Mouse (Mus musculus): Measurements from ENCODE around the gene Rhot2. TPM values are rescaled to one million over a fixed set of nuclear protein-coding genes. Genes with fewer than 3 reads are reported as not detected.

The Rhot2 gene
- 10 to 100 TPM; 80.3 to 94.8 TPM for total RNA-seq (2021)
- long read RNA-seq, partial matches to known transcripts = 8 of 19 reads
- long read RNA-seq, other reads (novel, unspliced or antisense) = 7 of 19 reads

DNA sequence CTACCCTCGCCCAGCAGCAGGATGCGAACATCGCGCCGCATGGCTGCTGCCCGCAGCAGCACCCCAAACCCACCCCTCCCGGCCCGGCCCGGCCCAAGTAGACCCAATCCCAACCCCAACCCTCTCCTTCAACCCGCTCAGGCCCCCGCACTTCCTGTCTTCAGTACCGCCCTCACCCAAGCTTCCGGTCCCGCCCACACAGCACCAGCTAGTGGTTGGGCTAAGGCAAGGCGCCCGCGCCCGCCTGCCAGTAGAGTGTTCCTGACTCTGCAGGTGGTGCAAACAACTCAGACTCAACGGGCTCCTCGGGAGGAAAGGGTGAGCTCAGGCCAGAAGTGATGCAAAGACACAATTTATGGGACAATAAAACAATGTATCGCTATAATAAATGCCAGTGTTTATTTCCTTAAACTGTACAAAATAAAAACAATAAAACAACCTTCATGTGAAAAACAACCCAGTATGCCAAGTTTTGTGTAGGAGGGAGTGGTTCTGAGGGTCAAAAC lies at the start of gene Rhot2:
Gene Rhot2, minus strand, starts transcription at position 456 of the 506 bp plus-strand sequence.
- peak; percentile 92 to 95 for DNase-seq (ENCODE audit: low spot score in 2 of 2)

DNA sequence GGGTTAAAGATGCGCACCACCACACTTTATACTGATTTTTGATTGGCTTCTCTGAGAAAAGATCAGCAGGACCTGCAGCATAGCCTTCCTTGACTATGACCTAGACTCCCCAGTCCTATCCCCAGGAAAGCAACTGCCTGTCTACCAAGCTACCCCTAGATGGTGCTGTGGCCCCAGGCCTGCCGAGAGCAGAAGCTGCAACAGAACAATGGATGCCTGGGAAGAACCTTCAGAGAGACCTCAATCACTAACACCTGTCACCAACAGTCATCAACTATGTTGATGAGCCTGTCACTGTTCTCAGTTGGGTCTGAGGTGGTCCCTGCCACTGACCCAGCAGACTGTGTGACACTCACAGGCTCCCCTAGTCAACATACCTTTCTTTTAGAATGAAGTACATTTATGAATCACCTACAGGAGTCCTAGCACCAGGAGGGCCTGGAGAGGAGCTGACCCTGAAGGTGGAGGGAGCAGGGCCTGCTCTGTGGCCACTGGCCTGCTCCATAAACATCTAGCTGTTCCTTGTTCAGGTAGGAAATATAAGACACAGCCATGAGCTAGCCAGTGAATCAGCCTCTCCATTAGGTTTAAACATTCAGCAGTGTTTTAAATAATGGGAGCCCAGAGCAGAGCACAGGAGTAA lies 49.4 kb upstream of the Rhot2 start:
- DNase-seq (ENCODE audit: low spot score in 2 of 2) = peak; percentile 65 to 83

DNA sequence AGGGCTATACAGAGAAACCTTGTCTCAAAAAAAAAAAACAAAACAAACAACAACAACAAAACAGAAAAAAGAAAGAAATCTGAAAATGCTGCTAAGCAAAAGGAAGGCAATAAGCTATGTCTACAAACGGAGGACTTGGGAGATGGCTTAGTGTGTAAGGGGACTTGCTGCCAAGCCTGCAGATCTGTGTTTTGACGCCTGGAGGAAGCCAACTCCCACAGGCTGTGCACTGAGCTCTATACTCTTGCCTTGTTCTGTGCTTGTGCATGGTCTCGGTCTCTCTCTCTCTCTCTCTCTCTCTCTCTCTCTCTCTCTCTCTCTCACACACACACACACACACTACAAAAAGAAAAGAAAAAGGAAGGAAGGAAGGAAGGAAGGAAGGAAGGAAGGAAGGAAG lies 44.2 kb upstream of the Rhot2 start:
- DNase-seq (ENCODE audit: low spot score in 2 of 2) = no peak

GRCm38 (mm10) chr17:25887467-25887866 lies 42.8 kb upstream of the Rhot2 start:
- no peak for DNase-seq (ENCODE audit: low spot score in 2 of 2)

GRCm38 (mm10) chr17:25886806-25887205 lies 42.2 kb upstream of the Rhot2 start:
- no peak for DNase-seq (ENCODE audit: low spot score in 2 of 2)

DNA sequence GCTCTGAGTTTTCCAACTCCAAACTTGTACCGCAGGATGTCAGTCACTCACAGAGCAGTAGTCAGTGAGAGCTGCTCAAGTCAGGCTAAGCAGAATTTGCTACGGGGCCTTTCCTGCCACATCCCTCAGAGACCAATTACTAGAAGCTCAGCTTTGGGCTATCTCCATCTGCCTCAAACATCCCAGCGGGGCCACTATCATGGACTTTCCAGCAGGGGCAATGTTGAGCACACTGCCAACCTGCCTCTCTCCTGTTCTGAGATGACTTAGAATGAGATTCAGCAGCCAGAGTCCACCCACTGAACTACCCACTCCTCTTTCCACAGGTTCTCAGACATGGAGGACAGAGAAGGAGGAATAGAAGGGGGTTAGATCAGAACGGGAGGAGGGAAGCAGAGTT lies 41.0 kb upstream of the Rhot2 start:
- no peak for DNase-seq (ENCODE audit: low spot score in 2 of 2)

- no peak for DNase-seq (ENCODE audit: low spot score in 2 of 2)
These were observed 39.2 kb upstream of the Rhot2 start for GRCm38 (mm10) chr17:25883824-25884223.

- DNase-seq (ENCODE audit: low spot score in 2 of 2) = no peak
These were observed 38.6 kb upstream of the Rhot2 start for GRCm38 (mm10) chr17:25883268-25883667.

- no peak for DNase-seq (ENCODE audit: low spot score in 2 of 2)
These were observed 37.7 kb upstream of the Rhot2 start for GRCm38 (mm10) chr17:25882306-25882705.

DNA sequence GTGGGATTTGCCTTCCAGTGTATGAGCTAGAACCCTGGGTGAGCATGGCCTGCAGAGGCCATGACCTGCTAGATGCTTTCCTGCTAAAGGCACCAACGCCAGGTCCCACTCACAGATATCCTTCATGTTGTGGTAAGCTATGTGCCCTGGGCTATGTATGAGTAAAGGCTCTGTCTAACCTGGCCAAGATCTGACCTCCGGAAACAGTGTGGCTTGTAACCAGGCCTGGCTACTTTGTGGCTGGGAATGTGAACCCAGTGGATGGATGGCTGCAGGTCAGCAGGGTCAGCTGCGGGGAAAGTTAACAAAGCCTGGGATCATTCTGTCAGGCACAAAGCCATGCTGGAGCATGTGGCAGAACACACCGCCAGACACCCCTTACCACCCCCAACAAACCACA lies 37.0 kb upstream of the Rhot2 start:
- DNase-seq (ENCODE audit: low spot score in 2 of 2) = no peak

DNA sequence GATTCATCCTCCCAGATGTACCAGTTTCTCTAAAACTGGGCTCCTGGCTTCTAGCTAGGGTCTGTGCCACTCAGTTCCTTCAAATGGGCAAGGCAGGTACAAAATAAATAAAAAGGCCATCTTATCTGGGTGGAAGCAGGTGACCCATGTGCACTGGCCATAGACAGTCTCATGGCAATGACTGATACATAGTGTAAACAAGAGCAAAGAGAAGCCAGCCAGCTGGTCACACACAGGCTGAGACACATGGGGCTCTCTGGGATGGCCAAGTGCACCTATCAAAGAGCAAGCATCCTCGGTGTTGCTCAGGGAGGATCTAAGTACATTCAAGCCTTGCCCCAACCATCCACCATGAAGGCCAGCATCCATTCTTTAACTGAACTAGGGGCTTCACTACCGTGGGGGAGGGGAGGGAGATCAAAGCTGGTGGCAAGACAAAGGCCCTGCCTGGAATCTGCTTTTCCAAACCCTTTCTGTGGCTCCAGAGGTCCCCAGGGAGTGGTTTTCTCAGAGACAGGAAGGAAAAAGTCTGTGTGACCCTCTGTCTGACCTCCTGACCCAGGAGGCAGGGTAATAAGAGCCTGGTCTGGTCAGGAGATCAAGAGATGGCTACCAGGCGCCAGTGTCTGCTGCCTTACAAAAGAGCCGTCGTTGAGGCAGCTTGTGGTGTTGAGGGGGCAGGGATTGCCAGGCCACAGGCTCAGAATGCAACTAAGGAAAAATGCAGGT lies 36.4 kb upstream of the Rhot2 start:
- DNase-seq (ENCODE audit: low spot score in 2 of 2) = no peak

GRCm38 (mm10) chr17:25880196-25880910 lies 35.7 kb upstream of the Rhot2 start, which contains the start of gene Wfikkn1:
Wfikkn1 (minus strand) TSS chr17:25880858.
- no peak for DNase-seq (ENCODE audit: low spot score in 2 of 2)

DNA sequence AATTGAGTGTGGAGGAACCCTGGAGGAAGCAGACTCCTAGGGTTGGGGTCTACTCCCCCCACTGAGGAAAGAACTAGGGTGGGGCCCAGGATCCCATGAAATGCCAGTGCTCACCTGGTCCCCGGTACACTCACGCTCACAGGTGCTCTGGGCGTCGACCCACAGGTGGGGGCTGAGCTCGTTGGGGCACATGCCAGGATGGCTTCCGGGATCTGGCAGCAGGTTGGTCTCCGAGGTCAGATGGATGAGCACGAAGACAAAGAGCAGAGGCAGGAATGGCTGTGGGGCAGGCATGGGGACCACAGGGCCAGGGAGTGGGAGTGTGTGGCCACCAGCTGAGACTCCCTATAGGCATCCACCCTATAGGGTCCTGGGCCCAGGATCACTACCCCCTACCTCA lies 35.1 kb upstream of the Rhot2 start:
- no peak for DNase-seq (ENCODE audit: low spot score in 2 of 2)

DNA sequence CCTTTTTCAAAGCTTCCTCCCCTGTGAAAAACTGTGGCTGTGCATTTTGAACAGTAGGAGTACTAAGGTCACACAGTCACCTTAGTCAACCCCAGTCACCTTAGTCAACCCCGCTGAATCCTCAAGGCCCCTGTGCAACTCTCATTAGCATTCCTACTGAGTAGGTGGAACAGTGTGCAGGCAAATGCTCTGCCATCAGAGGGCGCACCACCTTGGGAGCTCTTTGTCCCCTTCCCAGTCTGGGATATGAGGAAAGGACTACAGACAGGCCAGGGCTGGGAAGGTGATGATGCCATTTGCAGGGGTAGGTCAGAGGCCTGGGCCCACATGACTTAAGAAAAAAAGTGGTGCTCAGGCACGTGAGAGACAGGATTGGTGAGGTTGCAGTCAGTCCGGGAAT lies 34.6 kb upstream of the Rhot2 start:
- peak; percentile 64 to 65 for DNase-seq (ENCODE audit: low spot score in 2 of 2)

- no peak for DNase-seq (ENCODE audit: low spot score in 2 of 2)
These were observed 34.0 kb upstream of the Rhot2 start for GRCm38 (mm10) chr17:25878611-25879180.

DNA sequence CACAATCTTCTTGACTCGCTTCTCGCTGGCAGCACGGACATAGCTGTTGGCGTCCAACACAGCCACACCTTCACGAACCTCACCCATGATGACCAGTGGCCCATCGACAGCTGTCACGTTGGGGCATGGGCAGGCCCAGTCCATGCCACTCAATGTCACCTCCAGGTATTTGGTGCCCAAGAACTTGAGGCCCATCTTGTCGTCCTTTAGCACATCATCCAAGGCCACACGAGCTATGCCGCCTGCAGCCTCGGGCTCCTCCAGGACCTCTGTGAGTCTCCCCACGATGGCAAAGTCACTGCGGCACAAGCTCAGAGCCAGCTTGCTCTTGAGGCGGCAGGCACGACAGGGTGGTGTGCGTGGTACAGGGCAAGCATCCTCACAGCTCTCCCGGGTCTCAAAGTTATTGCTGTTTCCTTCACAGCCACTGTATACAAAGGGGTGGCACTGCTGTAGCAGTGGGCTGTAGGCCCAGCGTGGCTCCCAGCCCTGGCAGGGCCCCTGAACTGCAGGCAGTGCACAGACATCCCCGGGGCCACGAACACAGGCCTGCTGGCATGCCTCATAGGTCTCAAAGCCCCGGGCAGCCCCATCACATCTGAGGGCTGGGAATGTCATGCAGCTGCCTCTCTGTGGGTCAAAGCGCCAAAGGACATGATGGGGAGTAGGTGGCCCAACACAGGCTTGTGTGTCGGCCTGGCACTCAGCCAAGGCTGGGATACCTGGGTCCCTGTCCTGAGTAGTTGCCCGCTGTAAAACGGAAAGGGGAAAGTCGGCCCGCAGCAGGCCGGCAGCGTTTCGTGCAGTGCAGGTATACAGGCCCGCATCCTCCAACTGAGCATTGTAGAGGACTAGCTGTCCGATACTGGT lies 33.3 kb upstream of the Rhot2 start:
- DNase-seq (ENCODE audit: low spot score in 2 of 2) = no peak

GRCm38 (mm10) chr17:25877025-25877424 lies 32.4 kb upstream of the Rhot2 start:
- no peak for DNase-seq (ENCODE audit: low spot score in 2 of 2)

DNA sequence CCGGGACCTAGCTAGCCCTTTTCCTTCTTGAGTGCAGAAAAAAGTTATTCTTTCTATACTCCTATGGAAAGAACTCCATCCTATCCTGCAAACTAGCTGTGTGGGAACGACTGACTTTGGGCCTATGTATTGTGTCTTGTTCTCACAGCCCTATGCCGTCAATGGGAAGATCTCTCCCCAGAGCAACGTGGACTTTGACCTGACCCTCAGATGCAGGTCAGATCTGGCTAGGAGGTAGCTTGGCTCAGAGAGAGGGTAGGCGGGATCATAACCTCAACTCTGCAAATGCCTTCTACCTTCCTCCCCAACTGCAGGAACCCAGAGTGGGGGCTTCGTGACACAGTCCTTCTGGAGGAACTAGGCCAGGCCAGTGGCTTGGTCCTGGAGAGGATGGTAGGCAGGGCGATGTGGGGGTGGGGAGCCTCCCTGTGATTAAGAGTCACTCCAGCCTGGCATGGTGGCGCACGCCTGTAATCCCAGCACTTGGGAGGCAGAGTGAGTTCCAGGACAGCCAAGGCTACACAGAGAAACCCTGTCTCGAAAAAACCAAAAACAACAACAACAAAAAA lies 31.8 kb upstream of the Rhot2 start:
- no peak for DNase-seq (ENCODE audit: low spot score in 2 of 2)

DNA sequence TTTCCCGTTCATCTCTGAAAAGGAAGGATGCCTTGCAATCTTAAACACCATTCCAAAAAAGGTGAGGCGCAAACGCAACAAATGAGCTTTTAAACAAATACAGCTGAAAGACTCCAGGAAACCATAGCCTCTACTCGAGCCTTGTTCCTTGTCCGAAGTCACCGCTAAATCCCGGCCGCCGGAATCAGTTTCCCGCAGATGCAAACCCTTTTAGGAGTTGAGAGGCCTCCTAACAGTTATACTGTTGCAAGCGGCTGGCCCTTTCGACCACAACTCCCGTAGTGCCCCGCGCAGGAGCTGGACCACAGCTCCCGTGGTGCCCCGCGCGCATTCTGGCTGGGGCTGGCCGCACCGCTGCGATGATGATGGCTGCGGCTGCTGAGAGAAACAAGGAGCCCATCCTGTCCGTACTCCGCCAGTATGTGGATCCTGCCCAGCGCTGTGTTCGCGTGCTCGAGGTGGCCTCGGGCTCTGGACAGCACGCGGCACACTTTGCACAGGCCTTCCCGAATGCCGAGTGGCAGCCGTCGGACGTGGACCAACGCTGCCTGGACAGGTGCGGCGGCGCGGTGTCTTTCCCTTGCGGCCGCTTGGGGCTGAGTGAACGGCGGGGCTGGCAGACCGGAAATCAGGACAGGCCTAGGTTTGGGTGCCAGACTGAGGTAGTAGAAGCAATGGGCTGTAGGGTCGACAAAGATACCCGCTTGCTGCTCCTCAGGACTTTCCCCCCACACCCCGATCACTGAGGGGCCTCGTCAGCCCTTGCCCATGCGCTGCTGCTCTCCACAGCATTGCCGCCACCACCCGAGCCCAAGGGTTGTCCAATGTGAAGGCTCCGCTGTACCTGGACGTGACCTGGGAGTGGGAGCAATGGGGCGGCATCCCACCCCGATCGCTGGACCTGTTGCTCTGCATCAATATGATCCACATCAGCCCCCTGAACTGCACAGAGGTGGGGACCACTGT lies 30.8 kb upstream of the Rhot2 start:
- peak; percentile 90 to 91 for DNase-seq (ENCODE audit: low spot score in 2 of 2)

Data from layer of hippocampus, postnatal 10 days (tissue).